Mouse (Mus musculus): ENCODE measurements around the gene Hrh1. TPM values are rescaled to one million over a fixed set of nuclear protein-coding genes. Genes with fewer than 3 reads are reported as not detected.

Gene Hrh1
- total RNA-seq (2023), result not detected

DNA sequence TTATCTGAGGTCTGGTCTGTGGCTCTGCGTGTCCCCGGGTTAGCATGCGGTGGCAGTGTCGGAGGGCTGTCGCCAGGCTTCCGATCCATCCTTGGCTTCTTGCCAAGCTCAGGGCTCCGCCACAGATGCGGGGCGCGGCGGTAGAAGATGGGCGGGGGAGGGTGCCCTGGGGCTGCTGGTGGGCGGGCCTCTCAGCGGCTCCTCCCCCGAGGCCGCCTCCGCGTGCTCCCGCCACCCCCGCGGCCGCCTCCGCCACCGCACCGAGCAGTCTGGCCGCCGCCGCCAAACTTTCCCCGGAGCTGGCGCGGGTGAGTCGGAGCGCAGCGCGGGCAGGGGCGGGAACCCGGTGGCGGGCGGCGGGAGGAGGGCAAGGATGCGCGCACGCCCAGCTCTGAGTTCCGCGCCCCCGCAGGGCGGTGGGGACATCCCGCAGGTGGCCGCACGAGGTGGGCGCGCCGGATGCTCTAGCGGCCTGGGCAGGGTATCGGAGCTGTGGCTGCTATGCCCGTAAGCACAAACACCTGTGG, at the start of gene Hrh1:
TSS of gene Hrh1 (plus strand) at position 246 of the 527 bp plus-strand sequence.

Other genes starting within 250 kb of the Hrh1 start
- not detected for gene Slc6a1, start 115.3 kb upstream of the Hrh1 start, total RNA-seq (2023)
- 30.6 TPM for gene Atg7, start 245.2 kb downstream of the Hrh1 start, total RNA-seq (2023)